Mouse (Mus musculus): ENCODE data around the gene Gm20683.

DNA sequence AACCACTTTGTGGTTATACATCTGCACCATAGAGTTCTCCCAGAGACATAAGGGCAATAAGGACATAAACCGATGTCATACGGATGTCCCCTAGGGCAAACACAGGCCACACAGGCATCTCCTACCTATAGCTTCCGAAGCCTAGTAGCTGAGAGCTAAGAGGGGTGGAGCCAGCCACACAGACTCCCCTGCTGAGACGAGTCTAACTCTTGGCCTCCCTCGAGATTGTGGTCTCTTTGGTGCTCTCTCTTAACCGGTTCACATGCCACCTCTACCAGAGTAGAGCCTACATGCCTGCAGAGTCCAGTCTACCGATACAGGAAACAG lies 25.9 kb upstream of the Gm20683 start:
- TF ChIP-seq CTCF (IDR thresholded peaks at IDR 0.05; ENCODE audit: low read depth) (no peak), EP300 (IDR thresholded peaks at IDR 0.05; ENCODE audit: low read depth) (no peak)

All from heart, postnatal 0 days (tissue).